Mouse (Mus musculus) heart, postnatal 14 days (tissue): ENCODE measurements around the gene Ifngr2. TPM values are rescaled to one million over a fixed set of nuclear protein-coding genes. Genes with fewer than 3 reads are reported as not detected.
A peak's percentile ranks its signal among the peaks of the same experiment; 100 is the strongest.

Experiments
- DNase-seq, 2 experiments: peaks; one replicate each; pipeline ENCODE4 v3.0.0; 2021 to 2022
- intact Hi-C: fragments of 180-260 bp; cut with DNase I; formaldehyde crosslinking; loops from one replicate; pipeline ENCODE4 v1.15.1; 2025
- total RNA-seq, 2 experiments: library from RNA; stranded (reverse); gene quantifications; 2 replicates each; pipeline ENCODE4 v1.2.3; 2021

Gene Ifngr2
- total RNA-seq, 2 experiments from 2014 or later = 125 to 142 TPM

GRCm38 (mm10) chr16:91534477-91534876, 12.4 kb upstream of the Ifngr2 start:
- peak; percentile 63 to 64 for DNase-seq
- intact Hi-C loops = no loop called here

DNA sequence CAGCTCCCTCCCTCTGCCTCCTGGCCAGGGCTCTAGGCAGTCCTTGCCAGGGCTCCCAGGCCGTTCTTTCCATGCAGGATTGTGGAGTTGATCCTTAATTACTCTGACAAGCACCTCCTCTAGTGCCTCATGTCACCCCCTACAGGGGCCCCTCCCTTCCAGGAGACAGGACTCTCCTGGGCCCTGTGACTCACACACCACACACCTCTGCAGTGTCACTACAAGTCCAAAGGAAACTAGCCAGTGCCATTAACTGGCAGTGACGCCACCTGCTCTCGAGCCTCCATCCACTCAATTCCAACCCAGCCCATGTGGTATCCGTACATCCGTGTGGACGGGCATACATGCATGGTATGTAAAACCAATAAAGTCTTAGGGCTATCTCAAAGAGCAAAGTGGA, 12.0 kb upstream of the Ifngr2 start:
- intact Hi-C loops = no loop called here

GRCm38 (mm10) chr16:91536372-91536771, 10.5 kb upstream of the Ifngr2 start:
- intact Hi-C loops = no loop called here
- DNase-seq = no peak

More for the DNA sequence above, 12.0 kb upstream of the Ifngr2 start:
- no peak for DNase-seq

GRCm38 (mm10) chr16:91537065-91537464, 9.8 kb upstream of the Ifngr2 start:
- no peak for DNase-seq
- intact Hi-C loops = no loop called here

- no peak for DNase-seq
- intact Hi-C loops = no loop called here
Measured at GRCm38 (mm10) chr16:91538051-91538450, 8.8 kb upstream of the Ifngr2 start.

- intact Hi-C loops = no loop called here
Measured at GRCm38 (mm10) chr16:91538513-91538912, 8.4 kb upstream of the Ifngr2 start.

DNA sequence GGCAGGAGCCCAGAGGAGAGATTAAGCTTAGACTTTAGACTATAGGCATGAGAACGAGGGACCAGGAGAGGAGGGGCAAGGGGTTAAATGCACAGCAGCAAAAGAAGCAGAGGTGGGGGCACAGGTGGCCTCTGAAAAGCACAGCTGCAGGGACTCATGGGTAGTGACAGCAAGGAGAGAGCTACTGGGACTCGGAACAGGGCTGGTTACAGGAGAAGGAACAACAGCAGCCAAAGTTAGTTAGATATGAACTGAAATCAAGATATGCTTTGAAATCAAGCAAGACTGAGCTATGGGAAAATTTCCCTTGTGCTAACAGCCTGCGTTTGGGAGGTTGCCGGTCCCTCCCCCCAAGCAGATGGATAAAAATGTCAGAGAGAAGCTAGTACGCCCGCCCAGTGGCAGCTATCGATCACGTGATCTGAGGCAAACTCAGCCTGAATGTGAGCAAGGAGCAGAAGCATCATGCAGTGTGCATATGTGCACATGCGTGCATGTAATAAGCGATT, 5.2 kb upstream of the Ifngr2 start:
- intact Hi-C loops = no loop called here
- peak in 1 of 2 experiments; percentile 36 for DNase-seq

More at GRCm38 (mm10) chr16:91538513-91538912, 8.4 kb upstream of the Ifngr2 start:
- DNase-seq = no peak

GRCm38 (mm10) chr16:91543619-91544018, 3.3 kb upstream of the Ifngr2 start:
- intact Hi-C loops = no loop called here
- no peak for DNase-seq

GRCm38 (mm10) chr16:91545597-91546281, 1.1 kb upstream of the Ifngr2 start:
- intact Hi-C loops = no loop called here
- no peak for DNase-seq

GRCm38 (mm10) chr16:91546391-91546835, 459 bp upstream of the Ifngr2 start:
- DNase-seq = peak; percentile 43 to 47
- intact Hi-C loops = no loop called here

GRCm38 (mm10) chr16:91547974-91548373, 1.1 kb downstream of the Ifngr2 start:
- no peak for DNase-seq
- intact Hi-C loops = no loop called here

DNA sequence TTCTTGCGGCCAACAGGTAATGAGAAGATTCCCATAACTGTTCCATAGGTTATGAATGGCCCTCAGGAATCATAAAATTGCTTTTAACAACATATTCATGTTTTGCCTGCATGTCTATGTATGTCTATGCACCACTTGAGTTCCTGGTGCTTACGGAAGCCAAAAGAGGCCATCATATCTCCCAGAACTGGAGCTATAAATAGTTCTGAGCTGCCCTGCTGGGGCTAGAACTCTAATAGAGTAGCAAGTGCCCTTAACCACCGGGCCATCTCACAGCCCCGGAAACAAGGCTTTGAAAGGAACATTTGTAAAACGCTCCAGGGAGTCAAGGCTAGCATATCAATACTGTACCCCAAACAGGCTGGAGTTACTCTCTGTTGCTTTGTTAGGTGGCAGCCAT, 1.7 kb downstream of the Ifngr2 start:
- no peak for DNase-seq
- intact Hi-C loops = no loop called here

DNA sequence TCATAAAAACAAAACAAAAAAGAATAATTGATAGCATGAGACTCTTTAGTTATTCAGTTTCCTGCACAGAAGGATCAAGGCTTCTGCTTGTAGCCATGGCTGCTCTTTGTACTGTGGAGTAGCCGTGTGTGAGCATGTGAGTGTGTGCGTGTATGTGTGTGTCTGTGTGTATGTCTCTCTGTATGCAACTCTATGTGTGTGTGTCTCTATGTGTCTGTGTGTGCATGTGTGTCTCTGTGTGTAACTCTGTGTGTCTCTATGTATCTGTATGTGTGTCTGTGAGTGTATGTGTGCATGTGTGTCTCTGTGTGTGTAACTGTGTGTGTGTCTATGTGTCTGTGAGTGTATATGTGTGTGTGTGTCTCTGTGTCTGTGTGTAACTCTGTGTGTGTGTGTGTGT, 2.1 kb downstream of the Ifngr2 start:
- intact Hi-C loops = no loop called here
- DNase-seq = no peak

- intact Hi-C loops = no loop called here
- DNase-seq = no peak
Measured at GRCm38 (mm10) chr16:91549616-91550015, 2.7 kb downstream of the Ifngr2 start.

DNA sequence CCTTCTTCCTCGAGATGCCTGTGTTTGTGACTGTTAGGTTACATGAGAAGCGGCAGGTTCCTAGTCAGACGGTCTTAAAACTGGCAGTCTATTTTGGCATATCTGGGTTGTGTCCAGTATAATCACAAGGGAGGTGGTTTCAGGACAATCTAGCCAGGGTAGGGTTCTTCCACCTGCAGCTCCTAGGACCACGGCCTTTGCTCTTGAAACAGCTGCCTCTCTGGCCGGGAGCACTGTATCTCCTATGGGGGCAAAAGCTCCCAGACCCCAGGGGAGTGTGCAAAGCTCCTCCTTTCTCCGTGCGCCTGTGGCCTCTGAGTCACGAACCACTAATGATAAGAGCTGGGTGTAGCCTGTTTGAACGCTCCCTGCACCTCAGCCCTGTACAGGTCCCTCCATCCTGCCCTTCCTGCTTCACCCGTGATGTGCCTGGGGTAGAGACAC, 4.2 kb downstream of the Ifngr2 start:
- intact Hi-C loops = no loop called here
- no peak for DNase-seq

DNA sequence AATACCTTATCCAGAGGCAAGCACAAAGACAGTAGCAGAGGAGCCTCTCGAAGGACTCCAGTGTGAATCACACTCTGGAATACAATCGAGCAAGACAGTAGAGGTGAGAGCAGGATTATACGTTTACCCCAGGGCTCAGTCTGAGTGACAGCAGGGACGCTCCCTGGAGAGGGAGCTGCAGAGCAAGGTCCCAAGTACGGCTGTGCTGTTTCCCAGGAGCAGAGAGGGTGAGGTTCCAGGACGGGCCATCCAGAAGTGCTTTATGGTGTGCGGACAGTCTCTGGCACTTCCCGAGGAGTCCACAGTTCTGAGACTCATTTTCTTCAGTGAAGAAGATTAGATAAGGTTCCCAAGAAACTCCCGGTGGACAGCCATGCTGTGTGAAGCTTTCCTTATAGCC, 5.2 kb downstream of the Ifngr2 start:
- DNase-seq = no peak
- intact Hi-C loops = no loop called here

GRCm38 (mm10) chr16:91553625-91554024, 6.8 kb downstream of the Ifngr2 start:
- peak; percentile 35 to 54 for DNase-seq

GRCm38 (mm10) chr16:91555017-91555605, 8.2 kb downstream of the Ifngr2 start:
- no peak for DNase-seq
- intact Hi-C loops = no loop called here

More at GRCm38 (mm10) chr16:91553625-91554024, 6.8 kb downstream of the Ifngr2 start:
- intact Hi-C loops = no loop called here

- intact Hi-C loops = no loop called here
- DNase-seq = no peak
Measured at GRCm38 (mm10) chr16:91556659-91557058, 9.8 kb downstream of the Ifngr2 start.

DNA sequence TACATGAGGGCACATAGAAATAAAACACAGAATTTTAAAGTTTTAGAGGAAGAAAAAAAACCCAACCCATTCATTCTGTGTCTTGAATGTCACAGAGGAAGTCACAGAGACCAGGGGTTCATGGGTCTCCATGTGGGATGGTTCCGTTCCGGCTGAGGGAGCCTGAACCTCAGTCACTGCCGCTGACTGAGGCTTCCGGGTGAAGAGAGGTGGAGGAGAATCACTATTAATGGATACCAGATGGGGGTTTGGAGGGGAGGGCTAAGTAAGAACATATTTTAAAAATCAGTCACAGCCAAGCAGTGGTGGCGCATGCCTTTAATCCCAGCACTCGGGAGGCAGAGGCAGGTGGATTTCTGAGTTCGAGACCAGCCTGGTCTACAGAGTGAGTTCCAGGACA, 10.3 kb downstream of the Ifngr2 start:
- intact Hi-C loops = no loop called here
- DNase-seq = no peak

DNA sequence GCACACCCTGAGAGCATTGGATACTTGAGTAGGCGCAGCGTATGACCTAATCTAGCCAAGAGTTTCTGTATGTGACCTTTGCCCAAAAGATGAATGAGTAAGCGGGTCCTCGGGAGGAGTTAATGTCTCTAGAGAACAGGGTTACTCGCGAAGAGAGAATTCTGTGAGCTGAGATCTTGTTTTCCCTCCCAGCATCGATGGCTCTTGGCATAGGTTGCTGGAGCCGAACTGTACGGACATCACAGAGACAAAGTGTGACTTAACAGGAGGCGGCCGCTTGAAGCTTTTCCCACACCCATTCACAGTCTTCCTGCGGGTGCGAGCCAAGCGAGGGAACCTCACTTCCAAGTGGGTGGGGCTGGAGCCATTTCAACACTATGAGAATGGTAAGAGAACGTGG, 10.8 kb downstream of the Ifngr2 start:
- intact Hi-C loops = no loop called here
- peak; percentile 49 to 55 for DNase-seq

GRCm38 (mm10) chr16:91561099-91561498, 14.2 kb downstream of the Ifngr2 start:
- DNase-seq = peak; percentile 49 to 57

More at GRCm38 (mm10) chr16:91561099-91561498, 14.2 kb downstream of the Ifngr2 start:
- intact Hi-C loops = loop anchor here (1.0 to 2.0 kb wide), 2 partner anchors 33 to 48 kb away; no protein-coding TSS in a partner anchor
